Mouse (Mus musculus) megakaryocyte, embryonic 14.5 days (primary cell): ENCODE measurements around the gene Polrmt. TPM values are rescaled to one million over a fixed set of nuclear protein-coding genes. Genes with fewer than 3 reads are reported as not detected.
"Not testable (repeated sequence)": the region's sequence is repeated elsewhere in the genome, so short reads cannot be mapped to it uniquely, and the experiment has no call there.

Experiments
- H3K27me3 ChIP-seq: replicated peaks from 2 replicates; pipeline ENCODE3; 2012; ENCODE audit warnings: inconsistent platforms
- H3K36me3 ChIP-seq: replicated peaks from 2 replicates; pipeline ENCODE3; 2012; ENCODE audit warnings: low read length, inconsistent platforms, mixed read lengths
- H3K4me1 ChIP-seq: 2 replicates; pipeline ENCODE4 v1.6.1; 2012; ENCODE audit warnings: inconsistent platforms
- H3K4me3 ChIP-seq: replicated peaks from 2 replicates; pipeline ENCODE3; 2012; ENCODE audit warnings: moderate library complexity, mild to moderate bottlenecking, inconsistent platforms
- H3K9me3 ChIP-seq: 2 replicates; pipeline ENCODE4 v1.6.1; 2012; ENCODE audit warnings: inconsistent platforms
- FLI1 ChIP-seq: IDR thresholded peaks from 2 replicates; pipeline ENCODE4 v1.6.1; 2012; ENCODE audit warnings: low read length, inconsistent platforms, mixed read lengths
- GATA1 ChIP-seq: IDR thresholded peaks from 3 replicates; pipeline ENCODE4 v1.6.1; 2012; ENCODE audit warnings: mixed read lengths, low read length, inconsistent platforms, borderline replicate concordance
- polyA plus RNA-seq: library from polyadenylated mRNA; stranded (reverse); fragments of >175 nt; gene quantifications from 2 replicates; pipeline ENCODE4 v1.2.3, GENCODE M21; 2012; ENCODE audit warnings: low replicate concordance; ENCODE audit not compliant: insufficient read depth

The Polrmt gene
- polyA plus RNA-seq, 1 experiment, result 11.1 TPM

- TF ChIP-seq GATA1, result no peak
- TF ChIP-seq FLI1, result no peak
- peak overlapping the region; percentile 66 for H3K4me3 ChIP-seq
- H3K4me1 ChIP-seq, result peaks cover 65% of the 10 kb centered on the region
- H3K9me3 ChIP-seq, result no peaks in the 10 kb centered on the region
- H3K27me3 ChIP-seq, result no peaks in the 10 kb centered on the region
- H3K36me3 ChIP-seq, result peaks cover 46% of the 10 kb centered on the region
Measured at GRCm38 (mm10) chr10:79764234-79764633, 17.9 kb upstream of the Polrmt start.

- Histone ChIP-seq H3K4me3 (peak overlapping the region; percentile 78), H3K9me3 (no peaks in the 10 kb centered on the region), H3K27me3 (no peaks in the 10 kb centered on the region), H3K4me1 (peaks cover 57% of the 10 kb centered on the region), H3K36me3 (peaks cover 59% of the 10 kb centered on the region)
- TF ChIP-seq GATA1 (no peak), FLI1 (no peak)
Measured at GRCm38 (mm10) chr10:79762875-79763274, 16.5 kb upstream of the Polrmt start.

DNA sequence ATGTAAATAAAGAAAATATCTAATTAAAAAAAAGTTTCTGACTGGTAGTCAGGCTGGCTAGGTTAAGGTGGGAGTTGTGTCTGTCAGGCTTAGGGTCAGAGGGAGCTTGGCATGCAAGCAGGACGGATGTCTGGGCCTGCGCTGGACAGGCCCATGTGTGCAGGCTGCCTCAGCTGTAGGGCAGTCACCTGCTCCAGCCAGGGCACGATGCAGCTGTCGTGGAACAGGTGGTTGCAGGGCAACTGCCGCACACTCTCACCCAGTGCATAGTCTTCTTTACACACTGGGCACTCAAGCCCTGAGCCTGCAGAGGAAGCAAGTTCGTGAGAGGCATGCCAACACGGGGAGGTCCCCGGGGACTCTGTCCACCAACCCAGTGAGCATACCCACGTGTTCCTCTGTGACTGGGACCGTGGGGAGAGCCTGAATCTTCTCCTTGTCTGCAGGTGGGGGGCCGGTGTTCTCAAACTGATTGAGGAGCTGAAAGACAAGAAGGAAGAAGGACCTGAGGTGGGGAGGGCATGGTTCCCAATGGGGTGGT, 14.3 kb upstream of the Polrmt start:
- H3K27me3 ChIP-seq, result no peaks in the 10 kb centered on the region
- no peaks in the 10 kb centered on the region for H3K9me3 ChIP-seq
- H3K4me1 ChIP-seq, result peaks cover 43% of the 10 kb centered on the region
- peak overlapping the region; percentile 2 for H3K4me3 ChIP-seq
- peaks cover 81% of the 10 kb centered on the region for H3K36me3 ChIP-seq
- TF ChIP-seq GATA1, result no peak
- TF ChIP-seq FLI1, result no peak

GRCm38 (mm10) chr10:79759675-79760074, 13.3 kb upstream of the Polrmt start:
- peaks cover 86% of the 10 kb centered on the region for H3K36me3 ChIP-seq

DNA sequence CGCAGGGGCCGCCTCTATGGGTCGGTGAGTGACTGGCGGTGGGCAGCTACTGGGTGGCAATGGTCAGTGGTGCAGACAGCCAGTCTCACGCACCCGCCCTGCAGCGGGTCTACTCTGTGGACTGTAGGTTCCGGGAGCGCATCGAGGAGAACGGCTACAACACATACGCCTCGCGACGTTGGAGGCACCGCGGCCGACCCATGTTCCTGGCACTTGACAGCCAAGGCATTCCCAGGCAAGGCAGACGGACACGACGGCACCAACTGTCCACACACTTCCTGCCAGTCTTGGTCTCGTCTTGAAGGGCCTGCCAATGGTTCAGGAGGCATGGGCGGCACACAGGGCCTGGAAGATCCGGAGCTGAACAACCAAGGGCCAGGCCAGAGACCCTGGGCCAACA, 10.3 kb upstream of the Polrmt start:
- no peak for TF ChIP-seq FLI1
- TF ChIP-seq GATA1, result no peak
- Histone ChIP-seq H3K27me3 (peaks cover 4% of the 10 kb centered on the region), H3K36me3 (peaks cover 61% of the 10 kb centered on the region), H3K4me1 (peaks cover 13% of the 10 kb centered on the region), H3K4me3 (peak overlapping the region; percentile 29), H3K9me3 (no peaks in the 10 kb centered on the region)

More at GRCm38 (mm10) chr10:79759675-79760074, 13.3 kb upstream of the Polrmt start:
- H3K4me1 ChIP-seq, result peaks cover 40% of the 10 kb centered on the region
- H3K27me3 ChIP-seq, H3K9me3 ChIP-seq, H3K4me3 ChIP-seq: not testable (repeated sequence)

- peaks cover 53% of the 10 kb centered on the region for H3K36me3 ChIP-seq
- H3K4me3 ChIP-seq, result no peak overlapping the region
- no peak for TF ChIP-seq FLI1
- TF ChIP-seq GATA1, result no peak
- H3K9me3 ChIP-seq, result no peaks in the 10 kb centered on the region
- peaks cover 16% of the 10 kb centered on the region for H3K4me1 ChIP-seq
- peaks cover 11% of the 10 kb centered on the region for H3K27me3 ChIP-seq
Measured at GRCm38 (mm10) chr10:79755854-79756253, 9.5 kb upstream of the Polrmt start.

DNA sequence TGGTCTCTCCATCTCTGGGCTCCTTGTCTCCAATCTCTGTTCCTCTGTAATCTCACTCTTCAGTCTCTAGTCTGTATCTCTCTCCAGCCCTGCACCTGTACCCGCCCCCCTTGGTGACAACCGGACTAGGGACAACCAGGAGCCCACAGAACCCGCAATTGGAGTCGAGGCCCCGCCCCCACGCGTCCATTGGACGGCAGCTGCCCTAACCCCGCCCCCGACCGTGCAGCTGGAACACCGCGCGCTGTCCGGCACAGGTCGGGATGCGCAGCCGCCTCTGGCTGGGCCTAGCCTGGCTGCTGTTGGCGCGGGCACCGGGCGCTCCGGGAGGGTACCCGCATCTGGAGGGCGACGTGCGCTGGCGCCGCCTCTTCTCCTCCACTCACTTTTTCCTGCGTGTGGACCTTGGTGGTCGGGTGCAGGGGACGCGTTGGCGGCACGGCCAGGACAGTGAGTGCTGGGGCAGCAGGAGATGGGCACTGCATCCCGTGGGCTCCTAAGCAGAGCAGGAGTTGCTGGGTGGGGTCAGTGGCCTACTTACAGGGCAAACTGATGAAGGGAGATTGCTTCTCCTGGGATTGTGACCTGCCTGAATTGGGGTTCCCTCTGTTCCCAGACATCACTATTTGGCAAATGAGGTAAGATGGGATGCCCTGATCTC, 8.6 kb upstream of the Polrmt start, which contains the start of gene Fgf22:
Gene Fgf22, plus strand, starts transcription at position 221 of the 661 bp plus-strand sequence.
- TF ChIP-seq GATA1 (no peak), FLI1 (no peak)
- peaks cover 11% of the 10 kb centered on the region for H3K27me3 ChIP-seq
- peak within 1 kb of the TSS; percentile 71 for H3K4me3 ChIP-seq
- no peaks in the 10 kb centered on the region for H3K9me3 ChIP-seq
- peaks cover 16% of the 10 kb centered on the region for H3K4me1 ChIP-seq
- peaks cover 45% of the 10 kb centered on the region for H3K36me3 ChIP-seq

DNA sequence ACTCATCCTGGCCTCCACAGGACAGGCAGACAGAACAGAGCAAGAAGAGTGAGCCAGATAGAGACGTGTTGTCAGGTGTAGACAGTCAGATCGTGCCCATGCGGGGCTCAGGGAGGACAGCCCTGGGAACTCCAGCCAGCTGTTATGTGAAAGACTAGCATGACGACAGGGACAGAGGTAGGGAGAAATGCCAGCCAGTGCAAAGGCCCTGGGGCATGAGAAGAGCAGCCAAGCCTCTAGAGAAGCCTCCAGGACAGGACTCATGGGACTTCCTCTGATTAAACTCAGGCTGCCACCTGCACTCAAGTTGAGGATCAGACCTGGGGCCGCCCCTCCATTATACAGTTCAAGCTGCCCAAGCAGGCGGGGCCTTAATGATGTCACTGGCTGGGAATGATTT, 2.1 kb upstream of the Polrmt start:
- peaks cover 8% of the 10 kb centered on the region for H3K27me3 ChIP-seq
- no peak overlapping the region for H3K4me3 ChIP-seq
- no peaks in the 10 kb centered on the region for H3K9me3 ChIP-seq
- H3K36me3 ChIP-seq, result peaks cover 12% of the 10 kb centered on the region
- H3K4me1 ChIP-seq, result peaks cover 40% of the 10 kb centered on the region
- no peak for TF ChIP-seq GATA1
- no peak for TF ChIP-seq FLI1

DNA sequence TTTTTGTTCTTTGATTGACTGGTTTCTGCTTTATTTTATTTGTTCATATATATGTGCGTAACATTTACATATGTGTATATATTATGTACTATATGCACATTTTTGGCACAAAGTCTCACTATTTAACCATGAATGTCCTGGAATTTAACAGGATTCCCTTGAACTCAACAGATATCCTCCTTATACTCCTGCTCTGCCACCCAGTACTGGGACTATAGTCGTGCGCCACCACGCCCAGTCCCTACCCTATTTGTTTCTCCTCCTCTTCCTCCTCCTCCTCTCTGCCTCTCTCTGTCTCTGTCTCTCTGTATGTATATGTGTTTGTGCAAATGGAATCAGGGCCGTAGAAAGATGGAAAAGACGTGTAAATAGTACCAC, 382 bp upstream of the Polrmt start:
- H3K36me3 ChIP-seq, result peaks cover 27% of the 10 kb centered on the region
- H3K4me1 ChIP-seq, result peaks cover 40% of the 10 kb centered on the region
- no peaks in the 10 kb centered on the region for H3K9me3 ChIP-seq
- H3K4me3 ChIP-seq, result peak overlapping the region; percentile 90
- H3K27me3 ChIP-seq, result peaks cover 8% of the 10 kb centered on the region
- TF ChIP-seq FLI1, result no peak
- no peak for TF ChIP-seq GATA1

- TF ChIP-seq FLI1 (no peak), GATA1 (no peak)
- no peaks in the 10 kb centered on the region for H3K27me3 ChIP-seq
Measured at GRCm38 (mm10) chr10:79745411-79745810, 970 bp downstream of the Polrmt start.

More at GRCm38 (mm10) chr10:79745411-79745810, 970 bp downstream of the Polrmt start:
- H3K9me3 ChIP-seq, result no peaks in the 10 kb centered on the region
- peak overlapping the region; percentile 90 for H3K4me3 ChIP-seq
- peaks cover 41% of the 10 kb centered on the region for H3K36me3 ChIP-seq
- H3K4me1 ChIP-seq, result peaks cover 34% of the 10 kb centered on the region
